Mouse (Mus musculus) lung, postnatal 14 days (tissue): ENCODE results near the gene Xab2.
"Not testable (repeated sequence)": the region's sequence is repeated elsewhere in the genome, so short reads cannot be mapped to it uniquely, and the experiment has no call there.

ENCODE experiments used
- DNase-seq: peaks from one replicate; pipeline ENCODE4 v3.0.0; 2021

Gene Xab2

DNA sequence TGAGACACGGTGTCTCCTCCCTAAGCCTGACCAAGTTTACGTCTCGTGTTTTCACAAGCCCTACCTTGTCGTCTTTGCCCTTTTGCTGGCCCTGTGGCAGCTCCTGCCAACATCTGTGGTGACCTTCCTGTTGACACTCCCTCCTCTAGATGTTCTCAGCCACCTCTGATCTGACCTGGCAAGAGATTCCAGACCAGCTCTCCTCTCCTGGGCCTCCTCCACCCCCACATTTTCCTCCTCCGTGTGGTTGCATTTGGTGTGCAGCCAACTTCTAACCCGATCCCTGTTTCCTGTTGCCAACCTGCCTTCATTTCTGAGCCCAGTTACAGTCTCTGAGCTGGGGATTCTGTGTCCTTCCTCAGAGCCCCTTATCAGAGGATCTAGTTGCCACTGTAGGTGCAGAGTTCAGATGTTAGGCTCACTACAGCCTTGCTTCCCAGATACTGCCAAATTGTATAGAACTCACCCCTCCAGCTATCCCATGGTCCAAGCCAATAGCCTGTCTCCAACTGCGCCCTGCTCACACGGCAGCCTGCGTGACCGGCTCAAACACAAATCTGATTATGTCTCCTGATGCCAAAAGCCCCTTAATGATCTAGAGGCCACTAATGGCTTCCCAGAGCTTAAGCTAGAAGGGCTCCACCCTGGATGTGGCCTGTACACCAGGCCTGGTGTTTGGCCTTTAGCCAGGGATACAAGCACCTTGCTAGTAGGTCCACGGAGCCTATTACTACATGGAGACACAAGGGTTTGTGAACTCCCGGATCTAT, 11.9 kb downstream of the Xab2 start:
- no peak for DNase-seq

DNA sequence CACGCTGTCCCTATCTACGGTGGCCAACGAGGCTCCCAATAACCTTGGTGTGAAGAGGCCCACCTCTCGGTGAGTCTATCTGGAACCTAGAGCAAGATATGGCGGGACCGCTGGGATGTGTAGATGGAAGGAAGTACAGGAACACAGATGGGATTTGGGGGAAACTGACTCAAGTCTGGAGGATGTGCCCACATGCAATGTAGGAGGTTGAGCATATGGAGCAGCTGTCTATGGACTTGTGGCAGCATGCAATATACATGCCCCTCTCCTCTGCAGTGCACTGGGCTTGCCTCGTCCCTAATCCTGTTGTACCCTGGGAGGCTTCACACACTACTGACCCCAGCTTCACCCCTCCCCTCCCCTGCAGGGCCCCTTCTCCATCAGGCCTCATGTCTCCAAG, 13.3 kb downstream of the Xab2 start:
- no peak for DNase-seq

DNA sequence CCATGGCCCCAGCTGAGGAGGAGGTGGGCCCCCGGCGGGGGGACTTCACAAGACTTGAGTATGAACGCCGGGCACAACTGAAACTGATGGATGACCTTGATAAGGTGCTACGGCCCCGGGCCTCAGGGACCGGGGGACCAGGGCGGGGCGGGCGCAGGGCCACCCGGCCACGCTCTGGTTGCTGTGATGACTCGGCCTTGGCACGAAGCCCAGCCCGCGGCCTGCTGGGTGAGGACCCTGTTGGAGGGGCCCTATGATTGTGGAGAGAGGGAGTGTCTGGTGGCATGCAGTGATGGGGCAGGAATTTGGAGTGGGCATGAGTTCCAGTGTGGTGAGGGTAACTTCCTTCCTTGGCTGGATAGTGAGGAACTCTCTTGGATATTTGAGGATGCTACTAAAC, 14.5 kb downstream of the Xab2 start:
- no peak for DNase-seq

DNA sequence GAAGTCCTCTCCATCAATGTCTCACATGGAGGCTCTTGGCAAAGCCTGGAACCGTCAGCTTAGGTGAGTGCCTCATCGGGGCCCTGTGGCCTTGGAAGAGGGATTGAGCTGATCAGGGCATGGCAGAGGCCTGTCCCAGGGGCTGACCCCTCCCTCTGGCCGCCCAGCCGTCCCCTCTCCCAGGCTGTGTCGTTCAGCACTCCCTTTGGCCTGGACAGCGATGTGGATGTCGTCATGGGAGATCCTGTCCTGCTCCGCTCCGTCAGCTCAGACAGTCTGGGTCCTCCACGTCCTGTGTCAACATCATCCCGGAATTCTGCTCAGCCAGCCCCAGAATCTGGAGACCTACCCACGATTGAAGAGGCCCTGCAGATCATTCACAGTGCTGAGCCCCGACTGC, 17.7 kb downstream of the Xab2 start:
- DNase-seq: no peak

DNA sequence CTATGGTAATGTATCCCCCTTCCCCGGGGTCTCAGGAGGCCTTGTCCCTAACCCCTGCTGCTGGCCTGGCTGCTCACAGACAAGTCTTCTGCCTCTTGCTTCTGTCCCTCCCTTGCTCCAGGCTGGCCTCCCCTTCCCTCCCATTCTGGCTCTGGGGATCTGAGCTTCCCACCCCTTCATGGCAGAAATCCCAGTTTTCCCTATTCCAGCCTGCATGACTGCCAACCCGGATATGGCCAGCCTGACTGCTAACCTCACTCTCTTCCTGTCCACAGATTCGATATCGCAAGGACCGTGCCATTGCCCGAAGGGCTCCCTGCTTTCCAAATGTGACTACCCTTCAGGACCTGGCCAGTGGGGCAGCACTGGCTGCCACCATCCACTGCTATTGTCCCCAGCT, 20.7 kb downstream of the Xab2 start:
- DNase-seq: peak; percentile 45

DNA sequence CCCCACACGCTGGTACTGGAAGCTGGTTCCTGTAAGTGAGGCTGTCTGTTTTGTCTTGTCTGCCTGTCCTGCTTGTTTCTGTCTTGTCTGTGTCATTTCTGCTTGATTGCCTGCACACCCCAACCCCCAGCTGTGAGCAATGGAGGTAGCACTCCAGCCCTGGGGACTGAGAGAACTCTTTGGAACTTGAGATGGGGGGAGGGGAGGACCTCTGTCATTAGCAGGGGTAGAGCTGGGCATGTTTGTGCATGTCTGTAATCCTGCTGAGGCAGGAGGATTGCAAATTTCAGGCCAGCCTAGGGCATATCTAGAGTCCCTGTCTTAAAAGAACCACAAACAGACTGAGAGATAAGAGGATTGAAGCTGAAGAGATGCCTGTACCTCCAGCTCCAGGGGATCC, 21.9 kb downstream of the Xab2 start:
- DNase-seq: no peak

DNA sequence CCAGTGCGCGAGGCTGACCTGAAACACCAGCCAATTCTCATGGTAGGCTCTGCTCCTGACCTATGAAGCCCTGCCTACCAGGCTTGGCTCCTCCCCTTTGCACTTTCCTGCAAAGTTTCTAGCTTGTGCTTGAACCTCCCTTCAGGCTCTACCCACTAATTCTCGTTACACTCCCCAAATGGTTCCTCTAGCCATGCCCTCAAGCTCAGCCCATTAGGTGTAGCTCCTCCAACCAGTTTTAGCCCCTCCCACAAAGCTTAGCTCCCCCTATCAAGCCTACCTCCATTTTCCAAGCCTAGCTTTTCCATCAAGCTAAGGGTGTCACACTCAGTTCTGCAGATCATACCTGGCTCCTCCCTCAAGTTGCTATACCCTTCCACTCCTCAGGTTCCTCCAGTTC, 23.1 kb downstream of the Xab2 start:
- no peak for DNase-seq

DNA sequence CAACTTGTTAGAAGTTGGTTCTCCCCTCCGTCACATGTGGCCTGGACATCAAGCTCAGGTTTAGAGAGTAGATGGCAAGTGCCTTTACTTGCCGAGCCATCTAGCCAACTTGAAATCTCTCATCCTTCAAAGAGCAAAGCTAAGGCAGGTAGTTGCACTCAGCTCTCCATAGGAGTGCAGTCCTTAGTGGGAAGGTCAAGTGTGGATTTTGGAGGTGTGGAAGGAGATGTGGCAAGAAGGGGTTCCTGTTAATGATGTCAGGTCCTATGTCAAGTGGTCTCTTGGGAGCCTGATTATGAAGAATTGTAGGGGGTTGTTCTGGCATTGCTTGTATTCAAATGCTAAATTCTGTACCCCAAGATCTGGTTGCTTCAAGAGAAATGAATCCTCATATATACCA, 26.6 kb downstream of the Xab2 start:
- DNase-seq: no peak

DNA sequence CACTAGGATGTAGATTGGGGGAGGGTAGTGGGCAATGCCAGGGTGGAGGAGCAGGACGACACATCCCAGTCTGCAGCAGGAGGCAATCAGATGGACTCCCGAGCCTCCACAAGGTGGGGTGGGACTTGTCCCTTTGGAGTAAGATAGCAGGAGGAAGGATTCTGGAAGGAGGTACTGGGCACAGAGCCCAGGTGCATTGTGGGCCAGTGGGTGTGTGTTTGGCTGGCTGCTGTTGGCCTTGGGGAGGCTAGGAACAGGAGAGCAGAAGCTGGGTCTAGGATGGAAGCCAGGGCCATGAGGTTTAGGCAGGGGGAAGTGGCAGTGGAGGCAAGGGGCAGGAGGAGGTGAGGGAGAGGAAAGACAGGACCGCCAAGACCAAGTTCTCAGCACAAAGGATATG, 27.6 kb downstream of the Xab2 start:
- no peak for DNase-seq

DNA sequence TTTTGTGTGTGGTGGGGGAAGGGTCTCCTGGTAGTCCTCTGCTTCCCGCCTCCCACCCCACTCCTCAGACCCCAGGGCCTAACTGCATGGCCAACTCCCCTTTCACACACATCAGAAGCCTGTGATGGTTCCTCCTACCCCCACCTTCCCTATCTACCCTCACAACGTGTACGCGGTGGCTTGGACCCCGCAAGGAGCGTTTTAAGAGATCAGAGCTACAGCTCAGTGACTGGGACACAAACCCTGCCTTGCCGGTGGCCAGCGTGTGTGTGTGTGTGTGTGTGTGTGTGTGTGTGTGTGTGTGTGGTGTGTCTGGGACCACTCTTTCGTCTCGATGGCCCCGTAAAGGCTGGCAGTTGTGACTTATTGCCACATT, 32.9 kb downstream of the Xab2 start:
- DNase-seq: no peak

DNA sequence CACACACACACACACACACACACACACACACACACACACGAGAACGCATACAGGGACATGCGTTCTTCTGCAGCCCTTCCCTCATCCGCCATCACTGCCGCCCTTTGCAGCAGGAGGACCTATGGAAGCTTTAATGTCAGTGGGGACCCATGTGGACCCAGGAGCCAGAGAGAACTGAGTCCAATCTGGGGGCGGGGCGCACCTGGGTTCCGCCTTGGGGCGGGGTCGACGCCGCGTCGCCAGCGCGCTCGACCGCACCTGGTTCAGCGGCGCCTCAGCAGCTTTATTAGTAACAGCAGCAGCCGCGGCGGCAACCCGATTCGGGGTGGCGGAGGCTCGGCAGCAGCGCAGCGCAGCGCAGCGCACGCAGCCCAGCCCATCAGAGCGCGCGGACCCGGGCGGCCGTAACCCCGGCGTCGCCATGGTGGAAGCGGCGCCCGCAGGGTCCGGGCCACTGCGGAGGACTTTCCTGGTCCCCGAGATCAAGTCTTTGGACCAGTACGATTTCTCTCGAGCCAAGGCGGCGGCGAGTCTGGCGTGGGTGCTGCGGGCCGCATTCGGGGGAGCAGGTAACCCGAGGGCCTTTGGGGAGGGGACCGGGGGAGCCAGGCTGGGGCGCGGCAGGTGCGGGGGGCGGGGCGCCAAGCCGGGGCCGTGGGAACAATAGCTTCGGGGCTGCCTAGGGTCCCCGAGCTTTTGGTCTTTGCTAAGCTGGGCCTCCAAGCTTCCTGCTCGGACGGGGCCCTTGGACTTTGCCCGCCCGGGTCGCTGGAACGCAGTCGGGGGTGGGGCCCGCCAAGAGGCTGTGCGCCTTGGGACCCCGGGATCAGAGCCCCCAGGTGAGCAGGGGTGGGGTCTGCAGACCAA, 33.5 kb downstream of the Xab2 start:
- peak; percentile 71 for DNase-seq

DNA sequence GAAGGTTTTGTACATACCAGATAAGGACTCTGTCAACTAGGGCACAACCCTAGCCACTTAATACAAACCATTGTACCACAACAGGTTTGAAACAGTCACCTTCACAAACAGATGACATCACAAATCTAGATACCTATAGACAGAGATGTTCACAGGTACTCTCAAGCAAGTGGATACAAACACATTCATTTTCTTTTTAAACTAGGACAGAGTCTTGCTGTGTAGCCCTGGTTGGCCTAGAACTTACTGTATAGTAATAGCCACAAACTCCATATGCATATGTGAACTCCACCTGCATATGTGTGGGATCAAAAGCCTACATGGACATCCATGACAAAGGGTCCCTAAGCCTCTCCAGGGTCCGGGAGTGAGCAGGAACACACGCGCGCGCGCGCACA, 34.1 kb downstream of the Xab2 start, which contains the start of gene Camsap3:
TSS of gene Camsap3 (plus strand) at position 301 of the 398 bp plus-strand sequence.
- DNase-seq: no peak

DNA sequence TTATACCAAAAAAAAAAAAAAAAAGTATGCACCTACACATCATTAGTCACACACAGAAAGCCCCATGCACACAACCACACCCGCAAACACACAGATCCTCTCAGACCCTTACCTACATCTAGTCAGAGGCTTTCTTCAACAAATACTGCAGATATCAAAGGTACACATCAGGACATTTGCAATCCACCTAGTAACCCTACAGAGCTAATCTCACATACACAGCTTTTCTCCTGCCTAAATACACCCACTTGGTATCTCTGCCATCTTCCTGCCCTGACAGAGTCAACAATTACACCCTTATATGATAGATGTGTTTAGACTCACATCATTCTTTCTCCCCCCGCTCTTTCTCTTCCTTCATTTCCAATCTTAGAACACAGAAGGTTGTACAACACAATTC, 34.7 kb downstream of the Xab2 start:
- DNase-seq: no peak

DNA sequence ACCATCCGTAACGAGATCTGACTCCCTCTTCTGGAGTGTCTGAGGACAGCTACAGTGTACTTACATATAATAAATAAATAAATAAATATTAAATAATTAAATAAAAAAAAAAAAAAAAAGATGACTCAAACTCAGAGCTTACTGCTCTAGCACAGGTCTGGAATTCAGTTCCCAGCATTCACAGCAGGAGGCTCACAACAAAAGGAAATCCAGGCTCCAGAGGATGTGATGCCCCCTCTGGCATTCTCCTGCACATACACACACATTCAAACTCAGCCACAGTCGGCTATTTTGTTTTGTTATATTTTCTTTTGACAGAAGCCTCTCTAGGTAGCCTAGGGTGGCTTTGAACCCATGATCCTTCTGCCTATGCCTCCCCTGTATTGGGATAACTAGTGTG, 39.2 kb downstream of the Xab2 start:
- DNase-seq: not testable (repeated sequence)

DNA sequence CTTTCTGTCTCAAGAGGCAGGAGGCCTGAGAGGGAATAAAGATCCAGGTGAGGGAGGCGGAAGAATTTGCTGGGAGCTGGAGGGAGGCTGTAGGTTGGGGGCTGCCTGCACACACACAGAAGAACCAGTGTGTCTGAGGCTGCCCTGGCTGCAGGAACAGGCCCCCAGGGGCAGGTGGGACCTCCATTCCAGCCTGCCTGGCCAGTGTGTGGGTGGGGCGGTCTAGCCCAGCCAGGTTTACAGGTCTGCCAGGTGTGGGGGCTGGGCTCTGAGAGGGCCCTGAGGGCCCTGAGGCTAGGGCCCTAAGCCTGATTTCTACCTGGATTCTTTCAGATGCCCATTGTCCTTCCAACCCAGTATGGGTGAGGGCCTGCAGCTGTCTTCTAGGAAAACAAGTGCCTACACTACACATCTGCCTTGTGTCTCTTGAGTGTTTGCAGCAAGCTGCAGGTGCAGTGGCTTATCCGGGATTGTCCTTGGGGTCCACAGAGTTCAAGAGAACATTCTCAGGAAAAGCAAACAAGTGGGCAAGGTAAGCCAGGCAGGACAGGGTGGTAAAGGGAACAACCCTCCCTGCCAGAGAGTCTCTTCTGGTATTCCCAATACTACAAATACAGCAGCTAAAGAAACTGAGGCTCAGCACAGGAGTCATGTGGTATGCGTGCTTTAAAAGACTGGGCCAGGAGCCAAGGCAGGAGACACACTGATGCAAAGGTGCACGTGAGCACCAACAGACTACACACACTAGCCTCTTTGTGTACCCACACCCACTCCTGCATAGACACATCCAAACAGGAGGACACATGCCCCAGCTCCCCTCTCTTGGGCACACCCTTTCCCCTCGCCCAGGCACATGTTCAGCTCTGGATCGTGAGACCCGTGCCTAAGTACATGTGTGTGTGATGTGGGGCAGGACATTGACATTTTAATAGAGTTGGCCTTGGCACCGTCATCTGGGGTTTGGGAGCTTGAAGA, 41.4 kb downstream of the Xab2 start:
- DNase-seq: no peak

DNA sequence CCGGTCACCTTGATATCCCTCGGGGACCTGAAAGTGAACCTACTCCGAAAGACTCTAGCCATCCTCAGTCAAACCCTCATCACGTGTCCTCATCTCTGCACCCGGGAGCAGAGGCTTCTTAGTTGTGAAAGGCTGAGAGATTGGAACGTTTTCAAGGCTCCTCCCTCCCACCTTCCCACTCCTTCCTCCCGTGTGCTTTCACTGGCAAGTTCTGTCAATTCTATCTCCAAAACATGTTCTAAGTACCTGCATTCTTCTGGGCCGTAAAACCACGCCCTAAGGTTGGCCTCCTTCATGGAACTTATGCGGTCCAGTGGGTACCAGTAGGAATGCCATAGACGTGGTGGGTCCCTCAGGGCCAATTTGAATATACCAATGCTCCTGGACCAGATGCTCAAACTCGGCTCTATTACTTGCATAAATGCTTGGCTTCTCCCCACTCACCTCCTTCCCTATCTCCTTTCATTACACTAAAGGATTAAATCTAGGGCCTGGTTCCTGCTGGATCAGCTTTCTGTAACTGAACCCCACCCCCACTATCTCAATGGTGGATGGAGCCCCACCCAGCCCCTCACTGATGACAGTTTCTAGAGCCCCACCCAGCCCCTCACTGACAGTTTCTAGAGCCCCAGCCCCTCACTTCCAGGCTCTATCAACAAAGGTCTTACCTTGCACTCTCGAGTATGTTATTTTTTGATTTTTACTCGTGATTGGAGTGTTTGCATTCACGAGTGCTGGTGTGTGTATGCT, 44.7 kb downstream of the Xab2 start:
- no peak for DNase-seq

DNA sequence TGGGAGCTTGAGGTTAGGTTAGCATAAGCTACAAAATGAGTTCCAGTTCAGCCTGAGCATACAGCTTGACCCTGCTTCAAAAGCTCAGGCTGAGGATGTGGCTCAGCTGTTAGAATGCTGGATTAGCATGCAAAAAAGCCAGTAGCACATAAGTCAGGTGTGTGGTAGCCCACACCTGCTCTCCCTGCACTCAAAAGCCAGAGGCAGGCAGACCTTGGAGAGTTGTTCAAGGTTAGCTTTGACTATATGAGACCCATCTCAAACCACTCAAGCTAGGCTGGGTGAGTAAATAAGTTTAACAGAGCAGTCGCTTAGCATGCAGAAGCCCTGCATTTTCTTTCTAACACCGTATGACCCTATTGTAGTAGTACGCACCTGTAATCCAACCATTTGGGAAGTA, 46.6 kb downstream of the Xab2 start:
- no peak for DNase-seq

DNA sequence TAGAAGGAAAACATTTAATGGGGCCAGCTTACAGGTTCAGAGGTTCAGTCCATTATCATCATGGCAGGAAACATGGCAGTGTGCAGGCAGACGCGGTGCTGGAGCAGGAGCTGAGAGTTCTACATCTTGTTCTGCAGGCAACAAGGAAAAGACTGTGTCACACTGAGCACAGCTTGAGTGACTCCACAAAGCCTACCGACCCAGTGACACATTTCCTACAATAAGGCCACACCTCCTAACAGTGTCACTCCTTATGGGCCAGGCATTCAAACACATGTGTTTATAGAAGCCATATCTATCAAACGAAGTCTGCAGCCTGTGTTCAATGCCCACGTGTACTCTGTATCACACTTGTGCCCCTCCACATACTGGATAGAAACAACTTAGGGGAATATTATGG, 51.3 kb downstream of the Xab2 start:
- DNase-seq: no peak

DNA sequence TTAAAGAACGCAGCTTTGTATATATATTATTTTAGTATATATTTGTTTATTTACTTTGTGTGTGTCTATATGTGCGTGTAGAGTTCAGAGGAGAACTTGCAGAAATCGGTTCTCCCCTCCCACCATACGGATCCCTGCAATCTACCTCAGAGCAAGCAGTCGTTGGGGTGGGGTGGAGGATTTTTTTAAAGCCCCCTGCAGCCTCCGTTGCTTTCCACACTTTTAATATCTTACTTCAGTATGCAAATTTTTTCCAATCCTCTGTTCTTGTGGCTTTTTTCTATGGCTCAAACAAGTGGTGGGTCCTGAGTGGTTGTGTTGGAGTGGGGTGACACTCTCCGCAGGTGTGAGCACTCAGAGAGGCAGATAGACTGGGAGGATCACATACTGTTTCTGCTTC, 52.7 kb downstream of the Xab2 start:
- no peak for DNase-seq

DNA sequence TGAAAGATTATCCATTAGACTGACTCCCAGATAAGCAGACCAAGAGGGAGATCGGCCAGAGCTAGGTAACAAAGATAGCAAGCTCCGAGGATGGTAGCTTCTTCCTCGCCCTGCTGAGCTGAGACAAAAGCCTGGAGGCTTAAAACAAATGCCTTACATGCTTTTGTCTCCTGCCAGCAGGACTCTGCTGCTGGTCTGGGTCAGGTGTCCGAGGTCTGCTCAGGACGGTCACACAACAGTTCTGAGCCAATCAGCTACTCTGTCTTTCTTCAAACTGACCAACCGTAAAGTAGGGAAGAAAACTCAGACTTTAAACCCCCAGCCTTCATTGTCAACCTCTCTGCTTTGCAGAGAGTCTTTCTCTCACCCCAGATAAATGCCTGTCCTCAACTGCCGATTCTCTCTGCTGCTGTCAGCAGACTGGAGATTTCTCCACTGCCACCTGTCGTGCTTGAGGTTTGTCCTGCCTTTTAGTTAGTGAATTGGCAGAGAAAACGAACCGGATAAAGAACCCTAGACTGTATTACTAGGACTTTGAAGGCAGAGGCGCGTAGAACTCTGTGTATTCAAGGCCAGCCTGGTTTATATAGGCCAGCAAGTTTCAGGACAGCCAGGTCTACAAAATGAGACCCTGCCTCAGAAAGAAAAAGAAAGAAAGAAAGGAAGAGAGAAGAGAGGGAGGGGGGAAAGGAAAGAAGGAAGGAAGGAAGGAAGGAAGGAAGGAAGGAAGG, 53.3 kb downstream of the Xab2 start, which contains the start of gene C330021F23Rik:
TSS of gene C330021F23Rik (plus strand) at position 350 of the 731 bp plus-strand sequence.
- DNase-seq: no peak
